In the genomic region with DNA sequence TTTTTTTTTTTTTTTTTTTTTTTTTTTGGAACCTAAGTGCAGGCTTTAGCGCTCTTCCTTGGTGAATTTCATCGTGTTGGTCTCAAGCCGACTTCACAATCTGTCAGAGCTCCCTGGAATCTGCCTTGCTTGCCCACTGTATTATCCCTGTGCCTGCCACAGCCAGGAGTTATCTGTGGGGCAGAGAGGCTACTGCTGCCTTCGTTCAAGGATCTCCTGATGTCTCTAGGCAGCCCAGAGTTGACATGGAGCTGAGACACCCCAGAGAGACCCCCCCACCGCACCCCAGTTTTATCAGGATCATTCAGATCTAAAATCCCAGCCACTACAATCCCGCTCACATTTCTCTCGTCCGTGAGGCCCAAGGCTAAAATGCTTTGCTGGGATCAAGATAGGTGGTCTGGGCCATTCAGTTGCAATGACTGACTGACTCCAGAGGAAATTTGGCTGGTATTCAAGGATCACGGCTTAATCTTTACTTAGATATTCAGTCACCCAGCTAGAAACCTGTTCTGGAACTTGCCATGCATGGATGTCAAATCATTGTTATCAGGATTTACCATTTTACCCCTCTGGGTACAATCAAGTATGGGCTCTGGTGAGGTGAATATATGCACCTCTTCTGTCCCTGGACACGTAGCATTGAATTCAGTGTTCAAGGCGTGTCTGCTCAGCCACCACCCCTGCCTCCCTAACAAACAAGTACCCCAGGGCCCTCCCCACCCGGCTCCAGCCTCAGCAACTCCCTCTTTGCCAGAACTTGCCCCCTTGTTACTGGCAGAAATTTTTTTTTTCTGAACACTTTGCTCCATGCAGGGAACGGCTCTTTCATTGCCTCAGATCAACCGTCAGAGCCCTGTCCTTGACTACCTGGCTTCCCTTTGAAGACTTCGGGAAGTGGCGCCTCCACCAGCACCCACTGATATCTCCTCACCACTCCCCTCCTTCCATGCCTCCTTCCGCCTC, we compare ENCODE assay signal across 15 mouse cellular contexts. TPM values are rescaled to one million over a fixed set of nuclear protein-coding genes. Genes with fewer than 3 reads are reported as not detected.
DNase-seq lines count a peak whose midpoint lies in the region; ATAC-seq lines count a peak whose summit lies in the region.
"Had no signal": no experiment of that assay in that cellular context is flagged by ENCODE, and none has a peak within 500 bp of the region (broad histone marks: within the 10 kb centered on the region; RNA-seq: fewer than 3 reads in every experiment).

No protein-coding gene starts in this region.

- no peak for DNase-seq in frontal cortex, postnatal 10 days (ENCODE audit: low spot score in 2 of 2)
- DNase-seq in right cerebral cortex, adult 18-20 months, result peak; percentile 62
- no peak for DNase-seq in right cerebral cortex, postnatal 4 days
- peak; percentile 73 for DNase-seq in telencephalon, adult 2 months (ENCODE audit: low read depth, low spot score)
- DNase-seq in lung, postnatal 10 days, result no peak
- no peak for DNase-seq in urinary bladder, adult 2 months (ENCODE audit: low spot score)
- DNase-seq: gastrocnemius, postnatal 36 days; left cerebral cortex, postnatal 4 days had no signal

- H3K4me3 ChIP-seq in kidney, embryonic 14.5 days (ENCODE audit: low read length), result no peak overlapping the region
- H3K4me3 ChIP-seq: heart, embryonic 10.5 days; hindbrain, embryonic 15.5 days had no signal

- H3K36me3 ChIP-seq in kidney, embryonic 14.5 days (ENCODE audit: control insufficient read depth, insufficient read depth, low read length), result no peaks in the 10 kb centered on the region
- H3K36me3 ChIP-seq: heart, embryonic 10.5 days; hindbrain, embryonic 15.5 days had no signal

- H3K9me3 ChIP-seq in kidney, embryonic 14.5 days (ENCODE audit: control insufficient read depth, low read length), result no peaks in the 10 kb centered on the region
- H3K9me3 ChIP-seq: heart, embryonic 10.5 days; hindbrain, embryonic 15.5 days had no signal

- H3K27me3 ChIP-seq in kidney, embryonic 14.5 days (ENCODE audit: control insufficient read depth, insufficient read depth, low read length), result peaks cover 4% of the 10 kb centered on the region; the same call in 1 of the 2 replicates

- 42% methylated on average over 17 of the region's 17 CpGs for WGBS in kidney, embryonic 14.5 days

- H3K27ac ChIP-seq in kidney, embryonic 14.5 days (ENCODE audit: low read depth, low read length), result peak overlapping the region; percentile 47; the same call in 1 of the 2 replicates
- H3K27ac ChIP-seq: heart, embryonic 10.5 days; hindbrain, embryonic 15.5 days; liver, embryonic 14.5 days had no signal

- no peak overlapping the region for H3K4me2 ChIP-seq in kidney, embryonic 14.5 days (replicated peaks; ENCODE audit: low read depth, low read length)

- ATAC-seq in frontal cortex, adult (ENCODE audit: low TSS enrichment), result peak; percentile 56
- no peak for ATAC-seq in kidney, embryonic 14.5 days (ENCODE audit: low FRiP score, low TSS enrichment)
- ATAC-seq: intestine, postnatal 0 days; lung, postnatal 0 days had no signal

- no peak overlapping the region for H3K9ac ChIP-seq in kidney, embryonic 14.5 days (ENCODE audit: low read depth, low read length)
- H3K9ac ChIP-seq: hindbrain, embryonic 15.5 days; liver, embryonic 14.5 days had no signal

- H3K4me1 ChIP-seq in kidney, embryonic 14.5 days (ENCODE audit: control insufficient read depth, insufficient read depth, low read length), result peaks cover 37% of the 10 kb centered on the region

RNA-seq across cellular contexts. Expression of a gene that starts 1.8 kb away (rescaled TPM):
- 12.3 and 14.7 TPM in 2 replicates for polyA plus RNA-seq in kidney, embryonic 14.5 days (2014; fragmentation: Nextera tagmentation; extraction: Ambion mirVana)
- 6.9 and 10.4 TPM in 2 replicates for polyA plus RNA-seq in urinary bladder, adult 2 months (2012; rRNA removed)

RNA-seq across cellular contexts. Expression of a gene that starts 19.2 kb away (rescaled TPM):
- 81.0 and 103 TPM in 2 replicates for polyA plus RNA-seq in kidney, embryonic 14.5 days (2014; fragmentation: Nextera tagmentation; extraction: Ambion mirVana)
- polyA plus RNA-seq in urinary bladder, adult 2 months (2012; rRNA removed), result 190 and 251 TPM in 2 replicates

RNA-seq across cellular contexts. Expression of a gene that starts 20.6 kb away (rescaled TPM):
- polyA plus RNA-seq in kidney, embryonic 14.5 days (2014; fragmentation: Nextera tagmentation; extraction: Ambion mirVana), result 5.8 and 6.4 TPM in 2 replicates
- 5.7 and 7.2 TPM in 2 replicates for polyA plus RNA-seq in urinary bladder, adult 2 months (2012; rRNA removed)

RNA-seq across cellular contexts. Expression of a gene that starts 41.6 kb away (rescaled TPM):
- 224 and 274 TPM in 2 replicates for polyA plus RNA-seq in kidney, embryonic 14.5 days (2014; fragmentation: Nextera tagmentation; extraction: Ambion mirVana)
- polyA plus RNA-seq in urinary bladder, adult 2 months (2012; rRNA removed), result 80.3 and 88.2 TPM in 2 replicates

RNA-seq across cellular contexts. Expression of a gene that starts 56.1 kb away (rescaled TPM):
- polyA plus RNA-seq in kidney, embryonic 14.5 days (2014; fragmentation: Nextera tagmentation; extraction: Ambion mirVana), result 1.7 and 1.9 TPM in 2 replicates
- polyA plus RNA-seq in urinary bladder, adult 2 months (2012; rRNA removed), result 1.4 and 2.9 TPM in 2 replicates

Comparison
In these comparisons a context has a peak if more than half of its experiments do, and no peak if none do; other contexts are left out.
1. DNase-seq: peak in right cerebral cortex, adult 18-20 months (single experiment) and telencephalon, adult 2 months (single experiment); none in frontal cortex, postnatal 10 days (0 of 2), right cerebral cortex, postnatal 4 days (single experiment), lung, postnatal 10 days (single experiment) and urinary bladder, adult 2 months (single experiment).